Mouse (Mus musculus) forebrain, embryonic 12.5 days (tissue): Measurements from ENCODE around the gene Rps27. TPM values are rescaled to one million over a fixed set of nuclear protein-coding genes. Genes with fewer than 3 reads are reported as not detected.

Source experiments
- ATAC-seq: fragments of 200-750 bp; cut with Nextera tagmentation; 2 replicates; pipeline ENCODE4 v1.8.0; 2017; ENCODE audit warnings: moderate TSS enrichment; ENCODE audit not compliant: low FRiP score
- H3K27ac ChIP-seq: fragments of 300-500 bp; sonication (generic); 2 replicates; pipeline ENCODE4 v1.5.1; 2016; ENCODE audit warnings: mild to moderate bottlenecking
- H3K27me3 ChIP-seq: fragments of 300-500 bp; sonication (generic); 2 replicates; pipeline ENCODE4 v1.6.1; 2016; ENCODE audit warnings: mild to moderate bottlenecking
- H3K36me3 ChIP-seq: fragments of 300-500 bp; sonication (generic); replicated peaks from 2 replicates; pipeline ENCODE4 v1.6.1; 2016; ENCODE audit warnings: mild to moderate bottlenecking
- H3K4me1 ChIP-seq: fragments of 300-500 bp; sonication (generic); 2 replicates; pipeline ENCODE4 v1.6.1; 2016
- H3K4me2 ChIP-seq: fragments of 300-500 bp; sonication (generic); 2 replicates; pipeline ENCODE4 v1.6.1; 2016; ENCODE audit warnings: mild to moderate bottlenecking, moderate library complexity
- H3K4me3 ChIP-seq: fragments of 300-500 bp; sonication (generic); replicated peaks from 2 replicates; pipeline ENCODE4 v1.5.1; 2016; ENCODE audit warnings: mild to moderate bottlenecking
- H3K9ac ChIP-seq: fragments of 300-500 bp; sonication (generic); 2 replicates; pipeline ENCODE4 v1.6.1; 2016; ENCODE audit warnings: mild to moderate bottlenecking
- H3K9me3 ChIP-seq: fragments of 300-500 bp; sonication (generic); 2 replicates; pipeline ENCODE4 v1.6.1; 2016
- WGBS: fragments of 180-500 bp; shearing (Covaris S2); methylation state at CpG from one replicate; pipeline ENCODE4 v1.1.7; 2016; 5-methylcytosine and 5-hydroxymethylcytosine counted together
- polyA plus RNA-seq: library from polyadenylated mRNA; unstranded; fragments of >200 nt; fragmentation: Nextera tagmentation; extraction: Ambion mirVana; gene quantifications from 2 replicates; pipeline ENCODE4 v1.2.1, GENCODE M21; 2016

The Rps27 gene
- polyA plus RNA-seq, 1 experiment from 2014 or later: 1,078 TPM

DNA sequence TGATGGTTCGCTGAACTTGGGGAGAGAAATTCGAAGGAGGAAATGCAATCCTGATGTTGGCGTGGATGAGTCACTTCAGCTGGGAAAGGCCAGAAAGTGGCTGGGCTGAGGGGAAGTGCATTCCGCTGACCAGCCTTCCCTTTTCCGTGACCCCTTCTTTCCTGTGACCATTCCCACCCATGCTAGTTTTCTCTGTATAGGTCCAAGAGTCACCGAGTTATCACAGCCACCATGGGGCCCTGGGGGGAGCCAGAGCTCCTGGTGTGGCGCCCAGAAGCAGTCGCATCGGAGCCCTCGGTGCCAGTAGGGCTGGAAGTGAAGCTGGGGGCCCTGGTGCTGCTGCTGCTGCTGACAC lies 35.3 kb upstream of the Rps27 start:
- Histone ChIP-seq H3K4me3 (peak overlapping the region; percentile 66), H3K36me3 (peaks cover 22% of the 10 kb centered on the region), H3K4me2 (peak overlapping the region; percentile 75), H3K27ac (peak overlapping the region; percentile 90), H3K4me1 (peaks cover 22% of the 10 kb centered on the region), H3K27me3 (no peaks in the 10 kb centered on the region), H3K9me3 (no peaks in the 10 kb centered on the region), H3K9ac (peak overlapping the region; percentile 81)
- ATAC-seq: no peak
- 4% methylated on average over 10 of the region's 10 CpGs for WGBS

DNA sequence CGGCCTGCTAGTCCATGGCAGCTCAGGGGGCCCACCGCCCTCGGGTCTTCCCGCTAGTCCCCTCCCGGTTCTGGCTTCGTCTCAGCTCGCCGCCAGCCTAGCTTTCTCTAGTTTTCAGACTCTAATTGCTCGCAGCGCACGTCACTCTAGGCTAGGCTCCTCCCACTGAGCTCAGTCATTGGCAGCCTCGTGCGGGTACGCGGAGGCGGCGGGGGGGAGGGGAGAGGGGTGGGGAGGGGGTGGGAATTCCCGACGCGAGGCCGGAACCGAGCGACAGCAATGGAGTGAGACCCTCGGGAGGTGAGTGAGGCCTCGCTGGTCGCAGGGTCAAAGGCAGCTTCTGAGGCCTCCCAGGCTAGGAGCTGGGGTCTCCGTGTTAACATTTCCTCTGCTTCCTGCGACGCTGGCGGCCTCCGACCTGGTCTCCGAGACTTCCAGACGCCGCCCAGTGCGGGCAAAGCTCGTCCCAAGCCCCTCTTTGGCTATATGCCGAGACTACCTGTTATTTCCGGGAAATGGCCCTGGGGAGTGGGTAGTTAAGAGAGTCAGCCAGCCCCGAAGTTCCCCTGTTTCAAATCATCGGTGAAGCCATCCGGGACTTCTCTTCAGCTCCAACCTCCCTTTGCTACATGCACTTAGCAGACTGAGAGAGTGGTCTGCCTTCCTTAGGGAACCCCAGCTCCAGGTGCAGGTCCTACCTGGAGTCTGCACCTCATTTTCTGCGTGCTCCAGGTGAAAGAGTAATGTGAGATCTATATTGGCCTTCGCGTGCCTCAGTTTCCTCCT lies 34.7 kb upstream of the Rps27 start, which contains the start of gene Slc39a1:
Slc39a1 (plus strand) TSS at position 213 of the 786 bp plus-strand sequence.
- H3K9me3 ChIP-seq: no peaks in the 10 kb centered on the region
- peaks cover 25% of the 10 kb centered on the region for H3K4me1 ChIP-seq
- peak within 1 kb of the TSS; percentile 90 for H3K27ac ChIP-seq
- peak within 1 kb of the TSS; percentile 75 for H3K4me2 ChIP-seq
- peak; percentile 96 for ATAC-seq
- H3K4me3 ChIP-seq: peak within 1 kb of the TSS; percentile 66
- no peaks in the 10 kb centered on the region for H3K27me3 ChIP-seq
- peak within 1 kb of the TSS; percentile 81 for H3K9ac ChIP-seq
- H3K36me3 ChIP-seq: peaks cover 22% of the 10 kb centered on the region
- under 1% methylated on average over 44 of the region's 44 CpGs for WGBS

DNA sequence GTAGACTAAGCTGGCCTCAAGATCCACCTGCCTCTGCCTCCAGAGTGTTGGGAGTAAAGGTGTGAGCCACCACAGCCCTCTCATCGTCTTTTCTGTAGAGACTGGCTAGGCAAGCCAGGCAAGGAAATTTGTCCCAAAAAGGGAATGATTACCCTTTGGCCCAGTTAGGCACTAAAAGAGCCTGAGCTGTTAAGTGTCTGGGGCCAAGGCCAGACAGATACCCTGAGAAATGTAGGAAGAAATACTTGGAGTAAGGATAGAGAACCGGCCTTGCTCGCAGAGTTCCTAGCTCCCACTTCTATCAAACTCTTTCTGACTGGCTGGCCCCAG lies 34.1 kb upstream of the Rps27 start:
- Histone ChIP-seq H3K27ac (peak overlapping the region; percentile 90), H3K4me2 (peak overlapping the region; percentile 75), H3K9me3 (no peaks in the 10 kb centered on the region), H3K4me3 (peak overlapping the region; percentile 66), H3K36me3 (peaks cover 22% of the 10 kb centered on the region), H3K9ac (peak overlapping the region; percentile 81), H3K27me3 (no peaks in the 10 kb centered on the region), H3K4me1 (peaks cover 30% of the 10 kb centered on the region)
- 1% methylated on average over 3 of the region's 3 CpGs for WGBS
- 0 out of 2 replicates have a peak, but pooled peaks have one; percentile 31 for ATAC-seq

DNA sequence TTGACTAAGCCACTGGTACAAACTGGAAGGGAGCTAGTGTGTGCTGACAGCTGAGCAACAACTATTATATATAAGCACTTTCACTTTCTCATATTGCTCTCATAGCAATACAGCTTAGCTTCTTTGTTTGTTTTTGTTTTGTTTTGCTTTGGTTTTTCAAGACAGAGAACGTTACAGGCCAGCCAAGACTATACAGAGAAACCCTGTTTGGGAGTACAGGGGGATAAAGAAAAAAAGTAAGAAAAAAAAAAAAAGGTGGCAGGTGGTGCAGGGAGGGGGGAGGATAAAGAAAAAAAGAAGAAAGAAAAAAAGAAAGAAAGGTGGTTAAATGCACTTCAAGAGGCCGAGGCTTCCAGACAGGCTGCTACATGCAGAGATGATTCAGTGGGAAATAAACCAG lies 32.0 kb upstream of the Rps27 start:
- Histone ChIP-seq H3K27me3 (no peaks in the 10 kb centered on the region), H3K9ac (no peak overlapping the region), H3K4me3 (no peak overlapping the region), H3K27ac (no peak overlapping the region), H3K4me1 (peaks cover 34% of the 10 kb centered on the region), H3K36me3 (peaks cover 7% of the 10 kb centered on the region), H3K9me3 (no peaks in the 10 kb centered on the region), H3K4me2 (no peak overlapping the region)
- no peak for ATAC-seq
- WGBS: 72% methylated on average over 2 of the region's 2 CpGs

DNA sequence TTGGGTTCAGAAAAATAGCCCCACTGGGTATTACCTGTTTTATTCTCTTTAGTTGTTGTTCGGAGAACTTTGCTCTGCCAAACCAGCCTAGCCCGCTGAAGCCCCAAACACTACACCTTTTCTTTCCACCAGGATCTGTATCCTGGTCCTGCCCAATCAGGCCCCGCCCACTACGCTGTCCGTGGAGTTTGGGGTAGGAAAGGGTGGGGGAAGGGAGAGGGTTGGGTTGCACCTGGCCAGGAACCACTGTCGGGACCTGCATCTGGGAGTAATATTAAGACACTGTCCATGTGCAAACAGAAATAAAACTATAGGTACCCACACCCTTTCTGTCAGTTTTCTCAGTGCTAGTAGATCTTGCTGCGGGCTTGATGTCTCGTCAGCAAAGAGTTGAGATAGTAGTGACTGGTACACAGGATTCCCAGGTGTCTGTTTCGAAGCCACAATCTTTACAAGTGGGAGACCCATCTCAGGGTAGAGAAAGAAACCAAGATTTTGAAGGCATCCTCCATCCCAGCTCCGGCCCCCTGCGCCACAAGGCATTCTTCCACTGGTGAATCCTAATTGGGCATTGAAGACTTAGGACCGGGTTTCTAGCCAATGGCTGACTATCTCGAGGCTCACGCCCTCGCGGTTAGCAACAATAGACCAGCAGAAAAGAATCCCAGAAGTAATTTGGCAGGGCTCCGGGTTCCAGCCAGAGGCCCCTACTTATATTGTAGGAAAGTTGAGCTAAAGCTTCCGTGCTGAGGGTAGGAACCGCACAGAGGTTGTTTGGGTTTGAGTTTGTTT lies 29.7 kb upstream of the Rps27 start, which contains the start of gene Creb3l4:
Creb3l4 (minus strand) TSS at position 529 of the 792 bp plus-strand sequence.
- H3K9me3 ChIP-seq: no peaks in the 10 kb centered on the region
- H3K27me3 ChIP-seq: no peaks in the 10 kb centered on the region
- peak within 1 kb of the TSS; percentile 84 for H3K27ac ChIP-seq
- peak within 1 kb of the TSS; percentile 37 for H3K4me3 ChIP-seq
- peak; percentile 73 for ATAC-seq
- no peaks in the 10 kb centered on the region for H3K36me3 ChIP-seq
- peaks cover 21% of the 10 kb centered on the region for H3K4me1 ChIP-seq
- WGBS: 1% methylated on average over 19 of the region's 19 CpGs
- H3K4me2 ChIP-seq: peak within 1 kb of the TSS; percentile 69
- H3K9ac ChIP-seq: peak within 1 kb of the TSS; percentile 36; the same call in 1 of the 2 replicates

- Histone ChIP-seq H3K9me3 (no peaks in the 10 kb centered on the region), H3K36me3 (no peaks in the 10 kb centered on the region), H3K4me3 (no peak overlapping the region), H3K27me3 (no peaks in the 10 kb centered on the region), H3K27ac (no peak overlapping the region), H3K9ac (no peak overlapping the region), H3K4me2 (no peak overlapping the region), H3K4me1 (peaks cover 18% of the 10 kb centered on the region)
- WGBS: 86% methylated on average over 10 of the region's 10 CpGs
- ATAC-seq: no peak
These were observed 28.4 kb upstream of the Rps27 start for GRCm38 (mm10) chr3:90241669-90242358.

GRCm38 (mm10) chr3:90241251-90241650 lies 27.8 kb upstream of the Rps27 start:
- Histone ChIP-seq H3K4me2 (no peak overlapping the region), H3K9ac (no peak overlapping the region), H3K4me3 (no peak overlapping the region), H3K4me1 (peaks cover 18% of the 10 kb centered on the region), H3K27ac (no peak overlapping the region), H3K9me3 (no peaks in the 10 kb centered on the region), H3K36me3 (peaks cover 3% of the 10 kb centered on the region; the same call in 1 of the 2 replicates), H3K27me3 (no peaks in the 10 kb centered on the region)
- ATAC-seq: no peak
- WGBS: 87% methylated on average over 2 of the region's 2 CpGs

DNA sequence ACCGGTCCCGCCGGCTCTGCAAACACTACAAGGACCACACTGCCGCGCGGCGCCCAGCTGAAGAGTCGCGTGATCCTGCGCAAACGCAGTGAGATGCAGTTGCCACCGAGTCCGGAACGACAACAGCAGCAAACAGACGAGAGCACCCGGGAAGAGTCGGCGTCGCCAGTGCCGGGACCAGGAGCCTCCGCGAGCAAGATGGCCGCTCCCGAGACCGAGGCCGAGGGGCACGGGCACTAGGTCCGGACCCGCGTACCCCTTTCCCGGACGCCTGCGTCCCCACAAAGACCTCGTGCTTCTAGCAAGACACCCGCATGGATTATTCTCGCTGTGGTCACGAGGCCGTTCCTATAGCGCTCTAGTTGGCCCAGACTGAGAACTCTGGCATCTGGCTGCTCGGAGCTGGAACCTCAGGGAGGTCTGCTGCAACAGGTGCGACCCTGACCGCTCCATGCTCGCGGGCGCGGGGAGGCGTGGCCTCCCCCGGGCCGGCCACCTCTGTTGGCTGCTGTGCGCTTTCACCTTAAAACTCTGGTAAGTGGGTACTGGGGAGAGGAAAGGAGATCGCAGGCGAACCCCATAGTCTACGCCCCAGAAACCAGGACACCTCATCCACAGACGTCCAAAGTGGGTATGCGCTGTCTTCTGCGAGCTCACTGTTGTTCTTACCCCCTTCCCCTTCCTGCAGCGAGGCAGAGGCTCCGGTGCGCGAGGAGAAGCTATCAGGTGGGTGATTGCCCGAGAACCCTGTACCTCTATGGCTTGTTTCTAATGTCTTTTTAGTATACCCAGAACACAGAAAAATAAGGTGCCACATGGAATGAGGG lies 18.3 kb upstream of the Rps27 start, which contains the start of gene Jtb:
Jtb (plus strand) TSS at position 91 of the 827 bp plus-strand sequence.
- Histone ChIP-seq H3K4me2 (peak within 1 kb of the TSS; percentile 79), H3K27ac (peak within 1 kb of the TSS; percentile 88), H3K36me3 (peaks cover 27% of the 10 kb centered on the region), H3K9me3 (no peaks in the 10 kb centered on the region), H3K9ac (peak within 1 kb of the TSS; percentile 75), H3K27me3 (no peaks in the 10 kb centered on the region), H3K4me3 (peak within 1 kb of the TSS; percentile 61), H3K4me1 (peaks cover 13% of the 10 kb centered on the region)
- WGBS: under 1% methylated on average over 61 of the region's 61 CpGs
- ATAC-seq: peak; percentile 97

GRCm38 (mm10) chr3:90231075-90231474 lies 17.6 kb upstream of the Rps27 start:
- Histone ChIP-seq H3K27ac (peak overlapping the region; percentile 88; the same call in 1 of the 2 replicates), H3K27me3 (no peaks in the 10 kb centered on the region), H3K36me3 (peaks cover 22% of the 10 kb centered on the region), H3K4me1 (peaks cover 13% of the 10 kb centered on the region), H3K9me3 (no peaks in the 10 kb centered on the region), H3K9ac (peak overlapping the region; percentile 75), H3K4me2 (peak overlapping the region; percentile 79), H3K4me3 (peak overlapping the region; percentile 61)
- no peak; the same call in 1 of the 2 replicates for ATAC-seq
- 20% methylated on average over 8 of the region's 8 CpGs for WGBS

GRCm38 (mm10) chr3:90224331-90224730 lies 10.9 kb upstream of the Rps27 start:
- no peak overlapping the region for H3K9ac ChIP-seq
- ATAC-seq: no peak
- no peak overlapping the region for H3K4me2 ChIP-seq
- WGBS: 83% methylated on average over 10 of the region's 10 CpGs
- H3K9me3 ChIP-seq: no peaks in the 10 kb centered on the region
- H3K4me3 ChIP-seq: no peak overlapping the region
- H3K4me1 ChIP-seq: peaks cover 18% of the 10 kb centered on the region
- H3K36me3 ChIP-seq: peaks cover 17% of the 10 kb centered on the region
- H3K27me3 ChIP-seq: no peaks in the 10 kb centered on the region
- H3K27ac ChIP-seq: no peak overlapping the region

DNA sequence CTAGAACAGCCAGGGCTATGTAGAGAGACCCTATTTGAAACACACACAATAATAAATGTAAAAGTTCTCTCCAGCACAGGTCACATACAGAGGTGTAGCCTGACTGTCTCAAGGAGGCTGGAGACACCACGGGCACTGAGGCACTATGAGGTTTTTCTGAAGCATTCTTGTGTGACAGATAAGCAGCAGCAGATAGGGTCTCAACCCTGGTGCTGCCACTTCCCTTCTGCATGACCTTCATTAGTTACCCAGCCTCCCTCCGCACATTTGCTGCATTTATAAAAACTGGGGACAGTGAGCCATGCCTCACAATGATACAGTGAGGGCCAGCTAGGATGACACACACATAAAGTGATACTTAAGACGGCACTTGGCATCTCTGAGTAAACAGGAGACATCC lies 9.5 kb upstream of the Rps27 start:
- no peak for ATAC-seq
- 88% methylated on average over 3 of the region's 3 CpGs for WGBS
- peaks cover 17% of the 10 kb centered on the region for H3K36me3 ChIP-seq

More for the DNA sequence above, 9.5 kb upstream of the Rps27 start:
- no peak overlapping the region for H3K9ac ChIP-seq
- H3K4me1 ChIP-seq: peaks cover 18% of the 10 kb centered on the region
- no peaks in the 10 kb centered on the region for H3K27me3 ChIP-seq
- H3K4me2 ChIP-seq: no peak overlapping the region
- no peaks in the 10 kb centered on the region for H3K9me3 ChIP-seq
- no peak overlapping the region for H3K27ac ChIP-seq
- no peak overlapping the region for H3K4me3 ChIP-seq
